Mouse (Mus musculus) G1E (cell line): Measurements from ENCODE around the gene Tfcp2. TPM values are rescaled to one million over a fixed set of nuclear protein-coding genes. Genes with fewer than 3 reads are reported as not detected.
A peak's percentile ranks its signal among the peaks of the same experiment; 100 is the strongest.

Experiments
- ATAC-seq: 2 replicates; pipeline ENCODE4 v1.8.0; 2016; ENCODE audit warnings: mild to moderate bottlenecking; ENCODE audit not compliant: insufficient number of reproducible peaks, poor library complexity, low FRiP score, severe bottlenecking; ENCODE audit errors: extremely low read depth
- DNase-seq: peaks from one replicate; pipeline ENCODE4 v3.0.0; 2012; ENCODE audit warnings: low spot score
- H3K27me3 ChIP-seq: 2 replicates; pipeline ENCODE4 v1.6.1; 2012; ENCODE audit warnings: mild to moderate bottlenecking, low read length, inconsistent platforms; ENCODE audit not compliant: insufficient read depth
- H3K36me3 ChIP-seq: replicated peaks from 2 replicates; pipeline ENCODE3; 2012; ENCODE audit warnings: mild to moderate bottlenecking, inconsistent platforms
- H3K4me1 ChIP-seq: 2 replicates; pipeline ENCODE4 v1.6.1; 2012; ENCODE audit warnings: low read depth, low read length, inconsistent platforms, mixed read lengths; ENCODE audit not compliant: insufficient read depth
- H3K4me3 ChIP-seq: 2 replicates; pipeline ENCODE4 v1.5.1; 2012; ENCODE audit warnings: low read depth, mild to moderate bottlenecking, inconsistent platforms, low read length, moderate library complexity, mixed read lengths
- H3K9me3 ChIP-seq: replicated peaks from 2 replicates; pipeline ENCODE4 v1.6.1; 2012; ENCODE audit warnings: inconsistent platforms
- CTCF ChIP-seq: IDR thresholded peaks from 2 replicates; pipeline ENCODE4 v1.5.1; 2012; ENCODE audit warnings: low read depth, low read length, inconsistent platforms, mixed read lengths
- GATA1 ChIP-seq: IDR thresholded peaks from 2 replicates; pipeline ENCODE4 v1.6.1; 2012; ENCODE audit warnings: borderline replicate concordance, low read length, inconsistent platforms, mixed read lengths
- GATA2 ChIP-seq: IDR thresholded peaks from 2 replicates; pipeline ENCODE4 v1.6.1; 2012; ENCODE audit warnings: low read depth, low read length, inconsistent platforms, borderline replicate concordance
- POLR2AphosphoS5 ChIP-seq: IDR thresholded peaks from 2 replicates; pipeline ENCODE4 v1.6.1; 2012; ENCODE audit warnings: low read depth, low read length, inconsistent platforms; ENCODE audit not compliant: insufficient replicate concordance
- TAL1 ChIP-seq: conservative IDR thresholded peaks from 2 replicates; pipeline ENCODE4 v1.6.1; 2012; ENCODE audit warnings: low read depth, low read length, inconsistent platforms, mixed read lengths
- polyA plus RNA-seq: library from polyadenylated mRNA; stranded (reverse); fragments of >175 nt; gene quantifications from 2 replicates; pipeline ENCODE4 v1.2.3, GENCODE M21; 2012
- total RNA-seq, 2 experiments: library from RNA; stranded (forward) in 1 of 2; stranded (reverse) in 1 of 2; fragments of 200-1000 nt in 1 of 2; fragments of >200 nt in 1 of 2; fragmentation: Nextera tagmentation in 1 of 2; gene quantifications; 2 replicates each; pipeline ENCODE4 v1.2.3; 2014 to 2017

Gene Tfcp2
- total and polyA plus RNA-seq, 3 experiments = 3.9 to 16.0 (median 10.9) TPM

DNA sequence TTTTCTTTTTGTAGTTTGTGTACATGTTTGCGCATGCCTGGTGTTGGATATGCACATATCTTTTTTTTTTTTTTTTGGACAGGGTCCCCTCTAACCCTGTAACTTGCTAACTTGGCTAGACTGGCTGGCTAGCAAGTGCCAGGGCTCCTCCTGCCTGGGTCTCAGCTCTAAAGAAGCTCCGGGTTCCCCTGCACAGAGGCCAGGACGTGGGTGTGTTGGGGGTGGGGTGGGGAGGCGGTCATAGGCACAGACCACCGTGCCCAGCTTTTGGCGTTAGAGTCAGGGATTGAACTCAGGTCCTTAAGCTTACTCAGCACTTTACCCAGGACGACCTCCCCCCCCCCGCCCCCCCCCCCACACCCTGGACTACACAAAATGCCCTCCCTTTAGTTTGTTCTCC lies 84.1 kb downstream of the Tfcp2 start:
- Histone ChIP-seq H3K27me3 (no peaks in the 10 kb centered on the region), H3K4me1 (peaks cover 35% of the 10 kb centered on the region), H3K4me3 (peak overlapping the region; percentile 90), H3K9me3 (0 out of 2 replicates have a peak, but pooled peaks cover 2% of the 10 kb centered on the region), H3K36me3 (peaks cover 54% of the 10 kb centered on the region)
- ATAC-seq (no peak), DNase-seq (no peak)
- TF ChIP-seq TAL1 (no peak), GATA1 (no peak), CTCF (no peak), POLR2AphosphoS5 (no peak), GATA2 (no peak)

DNA sequence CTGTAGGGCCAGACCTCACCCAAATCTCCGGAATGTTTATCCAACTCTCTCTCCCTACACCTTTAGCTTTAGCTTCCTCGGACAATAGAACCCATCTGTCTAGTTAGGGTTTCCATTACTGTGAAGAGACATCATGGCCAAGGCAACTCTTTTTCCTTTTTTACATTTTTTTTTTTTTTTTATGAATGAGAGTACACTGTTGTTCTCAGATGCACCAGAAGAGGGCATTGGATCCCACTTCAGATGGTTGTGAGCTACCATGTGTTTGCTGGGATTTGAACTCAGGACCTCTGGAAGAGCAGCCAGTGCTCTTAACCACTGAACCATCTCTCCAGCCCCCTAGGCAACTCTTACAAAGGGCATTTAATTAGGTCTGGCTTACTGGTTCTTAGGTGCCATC lies 86.4 kb downstream of the Tfcp2 start:
- no peak for DNase-seq
- H3K4me1 ChIP-seq = peaks cover 49% of the 10 kb centered on the region
- no peaks in the 10 kb centered on the region for H3K9me3 ChIP-seq
- no peak overlapping the region for H3K4me3 ChIP-seq
- H3K27me3 ChIP-seq = no peaks in the 10 kb centered on the region
- TF ChIP-seq TAL1 (no peak), GATA2 (no peak), CTCF (no peak), GATA1 (no peak), POLR2AphosphoS5 (no peak)
- no peak for ATAC-seq
- H3K36me3 ChIP-seq = peaks cover 32% of the 10 kb centered on the region

DNA sequence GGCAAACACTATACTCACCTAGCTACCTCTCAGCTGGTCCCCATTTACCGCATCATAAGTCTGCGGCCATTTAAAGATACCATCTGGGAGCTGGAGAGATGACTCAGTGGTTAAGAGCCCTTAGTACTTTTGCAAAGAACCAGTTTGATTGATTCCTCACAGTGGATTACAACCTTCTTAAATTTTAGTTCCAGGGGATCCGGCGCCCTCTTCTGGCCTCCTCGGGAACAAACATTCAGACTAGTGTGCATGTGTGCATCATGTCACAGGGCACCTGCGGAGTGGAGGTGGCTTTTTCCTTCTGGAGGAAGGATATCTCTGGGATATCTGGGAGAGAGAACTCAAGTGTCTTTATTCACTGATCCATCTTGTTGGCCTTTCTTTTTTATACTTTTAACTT lies 88.1 kb downstream of the Tfcp2 start:
- peak; percentile 53; the same call in 1 of the 2 replicates for TF ChIP-seq CTCF
- TF ChIP-seq TAL1 = no peak
- DNase-seq (no peak), ATAC-seq (no peak)
- H3K4me3 ChIP-seq = no peak overlapping the region
- H3K36me3 ChIP-seq = peaks cover 22% of the 10 kb centered on the region
- H3K4me1 ChIP-seq = peaks cover 48% of the 10 kb centered on the region
- H3K27me3 ChIP-seq = no peaks in the 10 kb centered on the region
- no peaks in the 10 kb centered on the region for H3K9me3 ChIP-seq

DNA sequence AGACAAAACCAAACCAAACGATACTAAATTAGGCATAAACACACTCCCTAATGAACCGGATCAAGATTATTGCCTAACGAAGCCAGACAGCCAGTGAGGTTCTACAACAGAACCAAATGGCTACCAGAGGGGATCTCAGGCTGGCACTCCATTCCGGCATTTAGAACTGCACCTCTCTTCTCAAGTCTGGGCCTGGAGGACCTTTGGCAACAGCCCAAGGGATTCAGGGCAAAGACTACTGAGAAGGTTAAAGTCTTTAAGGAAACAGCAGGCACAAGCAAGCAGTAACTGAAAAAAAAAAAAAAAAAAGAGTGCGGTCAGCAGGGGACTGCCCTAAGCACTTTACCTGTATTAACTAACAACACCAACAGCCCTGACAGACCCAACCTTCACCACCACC lies 89.7 kb downstream of the Tfcp2 start:
- no peak for DNase-seq
- Histone ChIP-seq H3K4me1 (peaks cover 45% of the 10 kb centered on the region), H3K36me3 (peaks cover 19% of the 10 kb centered on the region), H3K9me3 (no peaks in the 10 kb centered on the region), H3K4me3 (no peak overlapping the region), H3K27me3 (no peaks in the 10 kb centered on the region)
- TF ChIP-seq POLR2AphosphoS5 = no peak
- no peak for TF ChIP-seq TAL1
- TF ChIP-seq GATA2 = no peak
- no peak for TF ChIP-seq GATA1
- ATAC-seq = no peak

DNA sequence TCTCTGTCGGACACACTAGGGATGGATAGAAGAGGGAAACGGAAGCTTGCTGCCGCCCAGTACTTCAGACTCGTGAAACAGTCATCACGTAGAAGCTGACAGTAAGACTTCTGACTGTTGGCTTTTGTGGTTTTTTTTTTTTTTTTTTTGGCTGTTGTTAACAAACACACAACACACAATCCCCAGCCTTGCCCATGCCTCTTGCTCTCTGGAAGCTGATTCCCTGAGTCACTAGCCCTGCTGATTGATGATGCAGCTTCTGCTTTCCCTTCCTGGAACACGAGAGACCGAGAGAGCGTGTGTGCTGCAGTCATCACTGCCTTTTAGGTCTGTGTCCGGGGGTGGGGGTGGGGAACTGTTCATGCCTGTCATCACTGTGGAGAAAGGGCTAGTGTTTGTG lies 90.2 kb downstream of the Tfcp2 start:
- ATAC-seq = no peak
- H3K4me1 ChIP-seq = peaks cover 46% of the 10 kb centered on the region
- peaks cover 16% of the 10 kb centered on the region for H3K36me3 ChIP-seq
- DNase-seq = no peak
- TF ChIP-seq CTCF = no peak
- no peak for TF ChIP-seq POLR2AphosphoS5
- TF ChIP-seq GATA2 = no peak
- no peak for TF ChIP-seq TAL1
- TF ChIP-seq GATA1 = no peak
- no peaks in the 10 kb centered on the region for H3K27me3 ChIP-seq
- H3K4me3 ChIP-seq = no peak overlapping the region
- no peaks in the 10 kb centered on the region for H3K9me3 ChIP-seq

DNA sequence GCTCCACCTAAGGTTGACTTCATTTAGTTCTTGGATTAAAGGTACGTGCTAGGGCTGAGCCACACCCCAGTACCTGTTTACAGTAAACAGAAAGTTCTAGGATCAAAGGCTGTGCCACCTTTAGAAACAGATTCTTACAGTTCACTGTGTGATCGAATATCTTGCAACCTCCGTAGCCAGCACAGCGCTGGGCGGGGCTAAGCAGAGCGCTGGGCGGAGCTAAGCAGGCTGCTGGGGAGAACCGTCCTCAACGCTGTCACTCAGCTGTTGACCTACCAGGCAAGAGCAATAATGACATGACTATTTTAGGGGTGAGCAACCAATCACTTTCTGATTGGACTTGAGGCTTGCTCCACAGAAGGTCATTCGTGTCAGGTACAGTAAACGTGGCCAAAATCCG lies 90.9 kb downstream of the Tfcp2 start:
- ATAC-seq (peak; percentile 84), DNase-seq (no peak)
- Histone ChIP-seq H3K4me1 (peaks cover 41% of the 10 kb centered on the region), H3K36me3 (peaks cover 10% of the 10 kb centered on the region), H3K9me3 (no peaks in the 10 kb centered on the region), H3K4me3 (peak overlapping the region; percentile 5; the same call in 1 of the 2 replicates), H3K27me3 (no peaks in the 10 kb centered on the region)
- TF ChIP-seq TAL1 (no peak), POLR2AphosphoS5 (no peak), CTCF (no peak), GATA2 (no peak), GATA1 (no peak)

DNA sequence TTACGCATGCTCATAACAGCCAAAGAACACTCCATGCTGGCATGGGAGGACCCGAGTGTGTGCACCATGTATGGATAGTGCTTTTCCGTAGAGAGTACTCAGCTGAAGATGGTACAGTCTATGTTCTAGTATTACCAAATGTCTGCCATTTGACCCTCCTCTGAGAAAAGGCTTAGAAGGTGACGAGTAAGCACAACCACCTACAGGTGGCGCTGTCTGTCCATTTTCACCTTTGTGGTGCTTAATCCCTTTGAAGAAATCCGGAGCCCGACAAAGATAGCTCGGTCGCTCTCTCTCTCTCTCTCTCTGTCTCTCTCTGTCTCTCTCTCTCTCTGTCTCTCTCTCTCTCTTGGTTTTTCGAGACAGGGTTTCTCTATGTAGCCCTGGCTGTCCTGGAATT lies 93.8 kb downstream of the Tfcp2 start:
- no peak for DNase-seq

More for the DNA sequence above, 93.8 kb downstream of the Tfcp2 start:
- Histone ChIP-seq H3K27me3 (no peaks in the 10 kb centered on the region), H3K9me3 (no peaks in the 10 kb centered on the region), H3K36me3 (no peaks in the 10 kb centered on the region), H3K4me1 (peaks cover 40% of the 10 kb centered on the region), H3K4me3 (no peak overlapping the region)
- TF ChIP-seq CTCF (peak; percentile 50), POLR2AphosphoS5 (no peak), GATA1 (no peak)
- no peak for ATAC-seq
